Comparison of ENCODE assay signal across 8 mouse cellular contexts in the genomic region with DNA sequence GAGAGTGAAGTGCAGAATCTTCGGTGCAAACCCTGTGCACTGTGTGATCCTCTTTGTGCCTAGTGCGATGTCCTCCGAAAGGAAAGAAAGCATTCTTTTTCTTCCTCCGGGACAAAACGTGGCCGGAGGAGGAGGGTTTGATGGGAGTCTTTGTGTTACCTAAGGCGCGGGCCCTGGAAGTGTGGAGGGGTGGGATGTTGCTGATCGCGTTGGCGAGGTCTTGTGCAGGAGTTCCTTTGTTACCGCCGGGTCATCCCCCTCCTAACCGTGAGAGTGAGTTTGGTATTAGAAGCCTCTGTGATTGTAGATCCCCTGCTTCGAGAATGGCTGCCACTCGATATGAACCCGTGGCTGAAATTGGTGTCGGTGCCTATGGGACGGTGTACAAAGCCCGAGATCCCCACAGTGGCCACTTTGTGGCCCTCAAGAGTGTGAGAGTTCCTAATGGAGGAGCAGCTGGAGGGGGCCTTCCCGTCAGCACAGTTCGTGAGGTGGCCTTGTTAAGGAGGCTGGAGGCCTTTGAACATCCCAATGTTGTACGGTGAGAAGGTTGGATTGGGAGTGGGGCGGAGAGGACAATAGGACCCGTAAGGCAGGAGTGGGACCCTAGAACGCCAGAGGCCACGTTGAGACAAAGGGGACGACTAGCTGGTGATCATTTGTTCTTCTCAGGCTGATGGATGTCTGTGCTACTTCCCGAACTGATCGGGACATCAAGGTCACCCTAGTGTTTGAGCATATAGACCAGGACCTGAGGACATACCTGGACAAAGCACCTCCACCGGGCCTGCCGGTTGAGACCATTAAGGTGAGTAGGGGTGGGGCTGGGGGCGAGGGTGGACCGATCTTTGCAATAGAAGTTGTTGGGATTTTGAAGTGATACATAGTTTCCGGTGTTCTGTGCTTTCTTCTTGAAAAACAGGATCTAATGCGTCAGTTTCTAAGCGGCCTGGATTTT. TPM values are rescaled to one million over a fixed set of nuclear protein-coding genes. Genes with fewer than 3 reads are reported as not detected.
DNase-seq lines count a peak whose midpoint lies in the region; ATAC-seq and TF ChIP-seq lines count a peak whose summit lies in the region.

No protein-coding gene starts in this region.

- peak overlapping the region; percentile 99 for H3K9ac ChIP-seq in forebrain, embryonic 13.5 days
- H3K9ac ChIP-seq in liver, embryonic 15.5 days, result peak overlapping the region; percentile 73

- no peaks in the 10 kb centered on the region for H3K27me3 ChIP-seq in forebrain, embryonic 13.5 days
- peaks cover 36% of the 10 kb centered on the region for H3K27me3 ChIP-seq in liver, embryonic 15.5 days

- peak overlapping the region; percentile 84 for H3K4me3 ChIP-seq in lung, adult 2 months (replicated peaks; ENCODE audit: extremely low read depth, low read depth, low read length)
- peak overlapping the region; percentile 89 for H3K4me3 ChIP-seq in bone marrow macrophage, adult 2 months (ENCODE audit: insufficient read depth, low read length)
- H3K4me3 ChIP-seq in forebrain, embryonic 13.5 days, result peak overlapping the region; percentile 95
- H3K4me3 ChIP-seq in liver, embryonic 15.5 days (replicated peaks), result peak overlapping the region; percentile 71

- peaks cover 12% of the 10 kb centered on the region; the same call in 1 of the 2 replicates for H3K4me1 ChIP-seq in lung, adult 2 months (ENCODE audit: control insufficient read depth, insufficient read depth, low read length)
- H3K4me1 ChIP-seq in bone marrow macrophage, adult 2 months (ENCODE audit: control insufficient read depth, insufficient read depth, low read length), result peaks cover 20% of the 10 kb centered on the region
- peaks cover 56% of the 10 kb centered on the region for H3K4me1 ChIP-seq in forebrain, embryonic 13.5 days
- peaks cover 80% of the 10 kb centered on the region for H3K4me1 ChIP-seq in liver, embryonic 15.5 days (replicated peaks)

- peak; percentile 31 for DNase-seq in lung, adult 2 months
- no peak for DNase-seq in lung, postnatal 36 days
- no peak for DNase-seq in spleen, postnatal 10 days (ENCODE audit: low spot score in 2 of 2)
- DNase-seq in gastrocnemius, adult 8-10 months (ENCODE audit: low spot score in 2 of 2), result no peak
- DNase-seq in c-Kit-positive CD71-positive TER-119-positive erythroid progenitor cells, embryonic 14.5 days (ENCODE audit: low spot score), result no peak

- no peak for TF ChIP-seq CTCF in lung, adult 2 months (IDR thresholded peaks at IDR 0.05; ENCODE audit: insufficient read depth, low read length)
- no peak for TF ChIP-seq CTCF in bone marrow macrophage, adult 2 months (IDR thresholded peaks at IDR 0.05; ENCODE audit: low read depth, low read length)

- no peaks in the 10 kb centered on the region for H3K9me3 ChIP-seq in forebrain, embryonic 13.5 days (replicated peaks)
- no peaks in the 10 kb centered on the region for H3K9me3 ChIP-seq in liver, embryonic 15.5 days (replicated peaks)

- H3K4me2 ChIP-seq in forebrain, embryonic 13.5 days, result peak overlapping the region; percentile 92
- H3K4me2 ChIP-seq in liver, embryonic 15.5 days, result peak overlapping the region; percentile 94

- no peak for TF ChIP-seq POLR2A in lung, adult 2 months (IDR thresholded peaks at IDR 0.05; ENCODE audit: borderline replicate concordance, extremely low read depth, low read depth, low read length)
- no peak for TF ChIP-seq POLR2A in bone marrow macrophage, adult 2 months (IDR thresholded peaks at IDR 0.05; ENCODE audit: borderline replicate concordance, low read depth, low read length)

- H3K36me3 ChIP-seq in forebrain, embryonic 13.5 days (ENCODE audit: poor library complexity, severe bottlenecking), result peaks cover 42% of the 10 kb centered on the region
- peaks cover 37% of the 10 kb centered on the region for H3K36me3 ChIP-seq in liver, embryonic 15.5 days (replicated peaks)

- WGBS in lung, adult 2 months, result 9% methylated on average over 37 of the region's 37 CpGs
- 12% methylated on average over 37 of the region's 37 CpGs for WGBS in forebrain, embryonic 13.5 days
- 12% methylated on average over 37 of the region's 37 CpGs for WGBS in liver, embryonic 15.5 days (ENCODE audit: insufficient replicate concordance)

- H3K27ac ChIP-seq in bone marrow macrophage, adult 2 months (ENCODE audit: insufficient read depth, low read depth, low read length), result peak overlapping the region; percentile 84
- H3K27ac ChIP-seq in forebrain, embryonic 13.5 days, result peak overlapping the region; percentile 90
- peak overlapping the region; percentile 73 for H3K27ac ChIP-seq in liver, embryonic 15.5 days (replicated peaks)

- no peak for ATAC-seq in forebrain, embryonic 13.5 days
- ATAC-seq in liver, embryonic 15.5 days (ENCODE audit: insufficient read depth), result no peak

RNA-seq across cellular contexts. Expression of a gene that starts 0.9 kb away (rescaled TPM):
- polyA plus RNA-seq in lung, adult 2 months (2012; rRNA removed), result 151 and 182 TPM in 2 replicates
- 161 and 187 TPM in 2 replicates for polyA plus RNA-seq in bone marrow macrophage, adult 2 months (2012; ENCODE audit: insufficient read depth, insufficient read length, missing spikeins)
- polyA plus RNA-seq in forebrain, embryonic 13.5 days (2015; fragmentation: Nextera tagmentation; extraction: Ambion mirVana), result 2,414 and 2,431 TPM in 2 replicates
- 338 and 361 TPM in 2 replicates for polyA plus RNA-seq in liver, embryonic 15.5 days (2015; fragmentation: Nextera tagmentation; extraction: Ambion mirVana)
- 10 to 100 TPM; 41.3 to 46.4 (median 43.8) TPM for total RNA-seq in gastrocnemius, adult 8-10 months (2022)

RNA-seq across cellular contexts. Expression of a gene that starts 4.2 kb away (rescaled TPM):
- polyA plus RNA-seq in lung, adult 2 months (2012; rRNA removed), result 5.4 and 6.1 TPM in 2 replicates
- 1.2 and 1.7 TPM in 2 replicates for polyA plus RNA-seq in bone marrow macrophage, adult 2 months (2012; ENCODE audit: insufficient read depth, insufficient read length, missing spikeins)
- polyA plus RNA-seq in forebrain, embryonic 13.5 days (2015; fragmentation: Nextera tagmentation; extraction: Ambion mirVana), result 4.0 and 4.5 TPM in 2 replicates
- 0.03 TPM in 1 of 2 replicates, not detected in the other for polyA plus RNA-seq in liver, embryonic 15.5 days (2015; fragmentation: Nextera tagmentation; extraction: Ambion mirVana)
- total RNA-seq in gastrocnemius, adult 8-10 months (2022), result 1 to 10 TPM in 1 of 4 experiments, under 1 TPM in 3; 0.17 to 1.3 (median 0.76) TPM

RNA-seq across cellular contexts. Expression of a gene that starts 5.9 kb away (rescaled TPM):
- 60.8 and 99.3 TPM in 2 replicates for polyA plus RNA-seq in lung, adult 2 months (2012; rRNA removed)
- polyA plus RNA-seq in bone marrow macrophage, adult 2 months (2012; ENCODE audit: insufficient read depth, insufficient read length, missing spikeins), result 116 and 126 TPM in 2 replicates
- polyA plus RNA-seq in forebrain, embryonic 13.5 days (2015; fragmentation: Nextera tagmentation; extraction: Ambion mirVana), result 133 and 141 TPM in 2 replicates
- 77.4 and 84.3 TPM in 2 replicates for polyA plus RNA-seq in liver, embryonic 15.5 days (2015; fragmentation: Nextera tagmentation; extraction: Ambion mirVana)
- 10 to 100 TPM; 21.0 to 24.9 (median 21.5) TPM for total RNA-seq in gastrocnemius, adult 8-10 months (2022)

RNA-seq across cellular contexts. Expression of a gene that starts 10.9 kb away (rescaled TPM):
- polyA plus RNA-seq in lung, adult 2 months (2012; rRNA removed), result 5.2 and 7.7 TPM in 2 replicates
- 0.85 and 2.0 TPM in 2 replicates for polyA plus RNA-seq in bone marrow macrophage, adult 2 months (2012; ENCODE audit: insufficient read depth, insufficient read length, missing spikeins)
- polyA plus RNA-seq in forebrain, embryonic 13.5 days (2015; fragmentation: Nextera tagmentation; extraction: Ambion mirVana), result 1.5 and 1.7 TPM in 2 replicates
- polyA plus RNA-seq in liver, embryonic 15.5 days (2015; fragmentation: Nextera tagmentation; extraction: Ambion mirVana), result 0.35 and 0.67 TPM in 2 replicates
- 1 to 10 TPM in 2 of 4 experiments, under 1 TPM in 2; 0.60 to 1.7 (median 1.0) TPM for total RNA-seq in gastrocnemius, adult 8-10 months (2022)

RNA-seq across cellular contexts. Expression of a gene that starts 16.1 kb away (rescaled TPM):
- polyA plus RNA-seq in lung, adult 2 months (2012; rRNA removed), result 0.14 and 0.26 TPM in 2 replicates
- not detected in 2 replicates for polyA plus RNA-seq in bone marrow macrophage, adult 2 months (2012; ENCODE audit: insufficient read depth, insufficient read length, missing spikeins)
- polyA plus RNA-seq in forebrain, embryonic 13.5 days (2015; fragmentation: Nextera tagmentation; extraction: Ambion mirVana), result 0.06 TPM in 1 of 2 replicates, not detected in the other
- polyA plus RNA-seq in liver, embryonic 15.5 days (2015; fragmentation: Nextera tagmentation; extraction: Ambion mirVana), result not detected in 2 replicates
- not detected for total RNA-seq in gastrocnemius, adult 8-10 months (2022)
